Mouse (Mus musculus): Measurements from ENCODE around the gene Ccl25. TPM values are rescaled to one million over a fixed set of nuclear protein-coding genes. Genes with fewer than 3 reads are reported as not detected.

The Ccl25 gene
- polyA plus RNA-seq, 1 experiment from 2014 or later = 15.5 TPM

DNA sequence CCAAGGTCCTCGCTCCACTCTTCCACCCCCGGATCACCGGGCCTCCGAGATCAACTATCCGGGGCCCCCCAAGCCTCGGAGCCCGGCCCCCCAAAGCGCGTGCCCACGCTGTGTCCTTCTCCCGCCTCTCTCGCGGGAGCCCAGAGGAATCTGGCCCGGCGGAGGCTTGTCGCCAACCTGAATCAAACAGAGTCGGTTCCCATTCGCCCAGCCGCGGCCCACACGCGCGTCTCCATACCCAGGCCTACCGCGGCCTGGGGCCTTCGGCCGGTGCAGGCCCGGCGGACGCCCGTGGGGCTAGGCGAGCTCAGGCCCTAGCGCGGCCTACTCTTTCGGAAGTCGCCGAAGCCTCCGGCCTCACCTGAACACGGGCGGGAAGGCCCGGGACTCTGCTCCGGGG lies 485 bp upstream of the Ccl25 start:
- Histone ChIP-seq H3K4me1 (ENCODE audit: control insufficient read depth, insufficient read depth, low read depth, low read length) (peaks cover 34% of the 10 kb centered on the region), H3K4me2 (ENCODE audit: low read length) (peak overlapping the region; percentile 80), H3K27me3 (replicated peaks; ENCODE audit: control insufficient read depth, insufficient read depth, low read length) (no peaks in the 10 kb centered on the region), H3K27ac (ENCODE audit: low read depth, low read length) (peak overlapping the region; percentile 91), H3K36me3 (ENCODE audit: control insufficient read depth, insufficient read depth, low read length) (peaks cover 3% of the 10 kb centered on the region; the same call in 1 of the 2 replicates), H3K4me3 (ENCODE audit: low read length) (peak overlapping the region; percentile 97), H3K9ac (ENCODE audit: low read depth, low read length) (peak overlapping the region; percentile 99), H3K9me3 (ENCODE audit: control insufficient read depth, low read length) (no peaks in the 10 kb centered on the region)
- WGBS = under 1% methylated on average over 42 of the region's 42 CpGs
- ATAC-seq = peak; percentile 77

DNA sequence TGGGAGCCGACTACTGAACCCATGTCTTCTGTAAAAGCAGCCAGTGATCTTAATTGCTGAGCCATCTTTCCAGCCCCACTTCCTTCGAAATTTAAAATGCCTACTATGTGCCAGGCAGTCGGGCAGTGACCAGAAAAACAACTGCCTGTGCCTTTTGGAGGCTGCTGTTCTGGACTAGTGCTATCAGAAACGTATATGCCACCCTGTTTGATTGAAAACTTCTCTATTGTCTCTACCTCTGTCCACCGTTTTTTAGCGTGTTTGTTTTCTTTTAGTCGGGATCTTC lies 684 bp downstream of the Ccl25 start:
- Histone ChIP-seq H3K27ac (ENCODE audit: low read depth, low read length) (no peak overlapping the region; the same call in 1 of the 2 replicates), H3K9me3 (ENCODE audit: control insufficient read depth, low read length) (no peaks in the 10 kb centered on the region), H3K4me3 (ENCODE audit: low read length) (peak overlapping the region; percentile 97), H3K4me2 (ENCODE audit: low read length) (peak overlapping the region; percentile 83), H3K9ac (ENCODE audit: low read depth, low read length) (peak overlapping the region; percentile 99), H3K27me3 (replicated peaks; ENCODE audit: control insufficient read depth, insufficient read depth, low read length) (no peaks in the 10 kb centered on the region), H3K4me1 (ENCODE audit: control insufficient read depth, insufficient read depth, low read depth, low read length) (peaks cover 32% of the 10 kb centered on the region), H3K36me3 (ENCODE audit: control insufficient read depth, insufficient read depth, low read length) (peaks cover 3% of the 10 kb centered on the region; the same call in 1 of the 2 replicates)
- 43% methylated on average over 7 of the region's 7 CpGs for WGBS
- no peak for ATAC-seq

DNA sequence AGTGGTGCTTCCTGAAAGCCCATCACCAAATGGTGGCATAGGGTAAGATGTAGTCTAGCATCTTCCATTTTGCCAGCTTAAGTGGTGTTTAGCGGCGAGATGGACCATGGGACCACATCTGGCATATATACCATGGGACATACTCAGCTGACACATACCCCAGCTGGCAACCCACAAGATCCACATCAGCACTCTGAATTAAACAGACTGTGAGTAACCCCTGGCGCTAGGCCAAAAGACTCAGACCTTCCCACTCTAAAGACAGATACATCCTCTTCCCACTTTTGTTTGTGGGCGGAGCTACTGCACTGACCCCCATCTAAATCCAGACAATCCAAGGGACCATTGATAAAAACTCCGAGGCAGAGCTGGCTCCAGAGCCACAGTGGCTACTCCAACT lies 4.0 kb downstream of the Ccl25 start:
- H3K27ac ChIP-seq (ENCODE audit: low read depth, low read length) = no peak overlapping the region
- WGBS = 92% methylated on average over 5 of the region's 5 CpGs
- ATAC-seq = no peak
- peaks cover 17% of the 10 kb centered on the region for H3K36me3 ChIP-seq (ENCODE audit: control insufficient read depth, insufficient read depth, low read length)
- H3K9me3 ChIP-seq (ENCODE audit: control insufficient read depth, low read length) = no peaks in the 10 kb centered on the region
- peaks cover 9% of the 10 kb centered on the region for H3K4me1 ChIP-seq (ENCODE audit: control insufficient read depth, insufficient read depth, low read depth, low read length)
- H3K4me3 ChIP-seq (ENCODE audit: low read length) = no peak overlapping the region
- H3K9ac ChIP-seq (ENCODE audit: low read depth, low read length) = no peak overlapping the region
- no peak overlapping the region for H3K4me2 ChIP-seq (ENCODE audit: low read length)
- H3K27me3 ChIP-seq (replicated peaks; ENCODE audit: control insufficient read depth, insufficient read depth, low read length) = no peaks in the 10 kb centered on the region

DNA sequence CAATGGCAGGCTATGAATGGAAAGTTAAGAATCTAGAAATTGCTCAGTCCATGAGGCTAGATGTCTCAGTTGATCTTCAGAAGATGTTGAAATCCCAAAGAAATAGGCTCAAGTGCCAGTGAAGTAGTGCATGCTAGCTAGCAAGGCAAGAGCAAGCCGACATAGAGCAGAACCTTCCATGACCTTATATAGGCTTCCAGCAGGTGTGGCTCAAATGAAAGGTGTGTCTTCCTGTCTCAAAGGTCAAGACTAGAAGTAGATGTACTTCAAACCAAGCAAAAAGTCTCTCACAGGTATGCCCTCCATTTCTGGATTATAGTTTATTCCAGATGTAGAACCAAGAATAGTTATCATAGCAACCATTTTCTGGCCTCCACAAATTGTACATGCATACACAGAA lies 9.0 kb downstream of the Ccl25 start:
- no peak overlapping the region for H3K4me3 ChIP-seq (ENCODE audit: low read length)
- 96% methylated on average over 1 of the region's 1 CpGs for WGBS
- H3K9me3 ChIP-seq (ENCODE audit: control insufficient read depth, low read length) = no peaks in the 10 kb centered on the region
- no peaks in the 10 kb centered on the region for H3K27me3 ChIP-seq (replicated peaks; ENCODE audit: control insufficient read depth, insufficient read depth, low read length)
- H3K4me1 ChIP-seq (ENCODE audit: control insufficient read depth, insufficient read depth, low read depth, low read length) = no peaks in the 10 kb centered on the region
- ATAC-seq = no peak
- H3K4me2 ChIP-seq (ENCODE audit: low read length) = no peak overlapping the region
- H3K9ac ChIP-seq (ENCODE audit: low read depth, low read length) = no peak overlapping the region
- H3K27ac ChIP-seq (ENCODE audit: low read depth, low read length) = no peak overlapping the region
- H3K36me3 ChIP-seq (ENCODE audit: control insufficient read depth, insufficient read depth, low read length) = peaks cover 42% of the 10 kb centered on the region

DNA sequence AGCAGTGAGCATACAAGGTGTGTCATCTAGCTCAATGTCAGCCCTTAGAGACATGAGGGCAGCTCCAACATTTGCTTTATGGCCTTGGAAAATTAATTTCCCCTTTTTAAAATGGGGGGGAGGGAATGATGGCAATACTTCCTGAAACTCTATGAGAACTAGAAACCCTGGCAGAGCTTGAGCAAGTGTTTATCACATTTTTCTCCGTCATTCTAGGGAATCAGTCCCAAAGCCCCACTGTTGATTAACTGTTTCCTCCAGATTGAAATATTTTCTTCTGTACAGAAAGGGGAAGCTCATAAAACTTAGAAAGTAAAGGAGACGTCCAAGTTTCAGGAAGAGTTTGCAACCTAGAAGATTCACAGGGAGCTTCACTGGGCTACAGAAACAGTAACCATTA lies 10.7 kb downstream of the Ccl25 start:
- Histone ChIP-seq H3K27me3 (replicated peaks; ENCODE audit: control insufficient read depth, insufficient read depth, low read length) (no peaks in the 10 kb centered on the region), H3K9ac (ENCODE audit: low read depth, low read length) (no peak overlapping the region), H3K9me3 (ENCODE audit: control insufficient read depth, low read length) (no peaks in the 10 kb centered on the region), H3K4me2 (ENCODE audit: low read length) (no peak overlapping the region), H3K36me3 (ENCODE audit: control insufficient read depth, insufficient read depth, low read length) (peaks cover 39% of the 10 kb centered on the region), H3K27ac (ENCODE audit: low read depth, low read length) (no peak overlapping the region), H3K4me1 (ENCODE audit: control insufficient read depth, insufficient read depth, low read depth, low read length) (no peaks in the 10 kb centered on the region), H3K4me3 (ENCODE audit: low read length) (no peak overlapping the region)
- no peak for ATAC-seq
- WGBS = 96% methylated on average over 2 of the region's 2 CpGs

DNA sequence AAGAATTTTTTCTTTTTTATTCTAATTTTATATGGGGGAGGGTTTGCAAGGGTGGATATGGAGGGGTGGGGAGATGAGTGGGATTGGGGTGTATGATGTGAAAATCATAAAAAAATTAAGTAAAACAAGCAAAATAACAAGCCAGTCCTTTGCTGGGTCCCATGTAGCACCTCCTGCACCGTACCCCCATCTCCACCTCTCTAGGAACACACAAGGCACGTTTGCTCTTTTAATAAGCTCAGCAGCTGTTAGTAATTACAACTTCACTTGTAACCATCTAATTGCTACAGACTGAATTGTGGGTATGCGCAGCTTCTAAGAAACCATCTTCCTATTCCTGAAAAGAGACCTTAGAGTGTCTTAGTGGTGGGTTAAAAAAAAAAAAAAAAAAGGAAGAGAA lies 15.2 kb downstream of the Ccl25 start:
- H3K36me3 ChIP-seq (ENCODE audit: control insufficient read depth, insufficient read depth, low read length) = peaks cover 22% of the 10 kb centered on the region
- no peak for ATAC-seq
- no peak overlapping the region for H3K4me2 ChIP-seq (ENCODE audit: low read length)
- no peak overlapping the region for H3K27ac ChIP-seq (ENCODE audit: low read depth, low read length)
- 81% methylated on average over 3 of the region's 3 CpGs for WGBS
- no peaks in the 10 kb centered on the region for H3K27me3 ChIP-seq (replicated peaks; ENCODE audit: control insufficient read depth, insufficient read depth, low read length)
- no peak overlapping the region for H3K9ac ChIP-seq (ENCODE audit: low read depth, low read length)
- no peaks in the 10 kb centered on the region for H3K4me1 ChIP-seq (ENCODE audit: control insufficient read depth, insufficient read depth, low read depth, low read length)
- H3K9me3 ChIP-seq (ENCODE audit: control insufficient read depth, low read length) = no peaks in the 10 kb centered on the region
- H3K4me3 ChIP-seq (ENCODE audit: low read length) = no peak overlapping the region

DNA sequence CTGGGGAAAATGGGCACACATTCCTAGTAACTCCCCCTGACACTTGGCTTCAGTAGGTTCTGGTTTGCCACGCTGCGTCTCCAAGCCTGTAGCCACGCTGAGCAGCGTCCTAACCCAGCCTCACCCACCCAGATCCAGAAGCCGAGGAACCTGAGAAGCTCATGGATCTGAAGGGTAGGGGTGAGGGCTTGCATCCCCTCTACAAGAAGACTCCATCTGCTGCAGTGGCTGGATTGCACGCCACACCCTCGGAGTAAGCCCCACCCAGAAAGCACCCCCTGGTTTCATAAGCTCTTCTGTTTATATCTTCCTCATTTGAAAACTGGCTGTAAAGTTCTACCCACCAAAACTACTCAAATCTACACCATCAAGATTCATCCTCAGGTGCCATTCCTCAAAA lies 22.7 kb downstream of the Ccl25 start:
- Histone ChIP-seq H3K4me3 (ENCODE audit: low read length) (no peak overlapping the region), H3K36me3 (ENCODE audit: control insufficient read depth, insufficient read depth, low read length) (no peaks in the 10 kb centered on the region), H3K4me2 (ENCODE audit: low read length) (no peak overlapping the region), H3K9ac (ENCODE audit: low read depth, low read length) (no peak overlapping the region), H3K4me1 (ENCODE audit: control insufficient read depth, insufficient read depth, low read depth, low read length) (no peaks in the 10 kb centered on the region), H3K27ac (ENCODE audit: low read depth, low read length) (no peak overlapping the region), H3K27me3 (replicated peaks; ENCODE audit: control insufficient read depth, insufficient read depth, low read length) (no peaks in the 10 kb centered on the region), H3K9me3 (ENCODE audit: control insufficient read depth, low read length) (no peaks in the 10 kb centered on the region)
- ATAC-seq = no peak
- 73% methylated on average over 7 of the region's 7 CpGs for WGBS

DNA sequence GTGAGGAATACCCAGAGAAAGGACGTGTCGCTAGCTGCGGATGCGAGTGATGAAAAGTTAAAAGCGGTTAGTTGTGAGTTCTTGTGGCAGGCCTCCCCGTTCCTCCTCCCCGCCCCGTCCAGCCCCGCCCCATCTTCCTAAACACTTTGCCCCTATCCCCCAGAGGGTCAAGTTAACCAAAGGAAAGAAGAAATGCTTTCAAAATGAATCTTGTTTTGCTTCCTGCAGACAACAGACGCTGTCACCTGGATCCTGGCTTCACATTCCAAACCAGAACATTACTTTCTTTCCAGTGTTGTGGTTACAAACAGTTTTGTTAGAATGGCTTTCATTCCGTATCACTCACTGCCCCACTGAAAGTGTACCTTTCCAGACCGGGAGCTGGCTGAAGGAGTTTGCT lies 23.3 kb downstream of the Ccl25 start:
- 38% methylated on average over 12 of the region's 12 CpGs for WGBS
- ATAC-seq = no peak
- Histone ChIP-seq H3K4me2 (ENCODE audit: low read length) (no peak overlapping the region), H3K9me3 (ENCODE audit: control insufficient read depth, low read length) (no peaks in the 10 kb centered on the region), H3K27me3 (replicated peaks; ENCODE audit: control insufficient read depth, insufficient read depth, low read length) (no peaks in the 10 kb centered on the region), H3K4me1 (ENCODE audit: control insufficient read depth, insufficient read depth, low read depth, low read length) (no peaks in the 10 kb centered on the region), H3K9ac (ENCODE audit: low read depth, low read length) (no peak overlapping the region), H3K36me3 (ENCODE audit: control insufficient read depth, insufficient read depth, low read length) (no peaks in the 10 kb centered on the region), H3K27ac (ENCODE audit: low read depth, low read length) (no peak overlapping the region), H3K4me3 (ENCODE audit: low read length) (no peak overlapping the region)

DNA sequence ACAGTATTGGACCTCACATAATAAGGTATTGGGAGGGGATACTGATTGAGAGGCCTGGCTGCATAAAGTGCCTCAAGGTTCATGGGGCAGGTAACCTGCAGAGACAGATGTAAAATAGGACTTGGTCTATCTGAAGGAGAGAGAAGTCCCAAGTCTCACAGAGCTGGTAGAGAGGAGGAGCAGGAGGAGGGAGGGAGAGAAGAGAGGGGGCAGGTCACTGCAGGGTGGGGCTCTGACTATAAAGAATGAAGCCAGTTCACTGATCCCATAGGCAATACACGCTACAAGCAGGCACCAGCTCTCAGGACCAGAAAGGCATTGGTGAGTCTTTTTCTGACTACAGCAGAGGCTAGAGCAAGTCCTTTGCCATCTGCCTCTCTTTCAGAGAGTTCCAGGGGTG lies 24.3 kb downstream of the Ccl25 start:
- no peaks in the 10 kb centered on the region for H3K27me3 ChIP-seq (replicated peaks; ENCODE audit: control insufficient read depth, insufficient read depth, low read length)
- no peak for ATAC-seq
- 53% methylated on average over 1 of the region's 1 CpGs for WGBS
- no peak overlapping the region for H3K4me2 ChIP-seq (ENCODE audit: low read length)
- no peak overlapping the region for H3K9ac ChIP-seq (ENCODE audit: low read depth, low read length)
- no peak overlapping the region for H3K4me3 ChIP-seq (ENCODE audit: low read length)
- no peaks in the 10 kb centered on the region for H3K9me3 ChIP-seq (ENCODE audit: control insufficient read depth, low read length)
- no peaks in the 10 kb centered on the region for H3K4me1 ChIP-seq (ENCODE audit: control insufficient read depth, insufficient read depth, low read depth, low read length)
- no peak overlapping the region for H3K27ac ChIP-seq (ENCODE audit: low read depth, low read length)
- H3K36me3 ChIP-seq (ENCODE audit: control insufficient read depth, insufficient read depth, low read length) = no peaks in the 10 kb centered on the region

DNA sequence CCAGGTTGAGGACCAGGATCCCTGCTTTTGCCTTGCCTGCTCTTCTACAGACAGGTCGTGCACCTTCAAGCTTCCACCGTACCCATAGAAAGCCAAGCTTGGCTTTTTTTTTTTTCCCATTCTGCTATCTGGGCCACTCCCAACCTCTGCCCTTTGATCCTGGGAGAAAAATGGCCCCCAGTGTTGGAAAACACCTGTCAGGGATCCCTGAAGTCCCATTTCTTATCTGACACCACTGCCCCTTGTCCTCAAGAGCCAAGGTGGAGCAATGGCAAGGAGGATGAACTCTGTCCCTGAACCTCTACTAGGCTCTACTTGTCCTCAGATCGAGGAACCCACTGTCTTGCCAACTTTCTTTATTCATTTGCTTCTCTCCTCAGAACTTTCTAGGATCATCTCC lies 25.6 kb downstream of the Ccl25 start:
- Histone ChIP-seq H3K27ac (ENCODE audit: low read depth, low read length) (no peak overlapping the region), H3K4me3 (ENCODE audit: low read length) (no peak overlapping the region), H3K4me1 (ENCODE audit: control insufficient read depth, insufficient read depth, low read depth, low read length) (no peaks in the 10 kb centered on the region), H3K9ac (ENCODE audit: low read depth, low read length) (no peak overlapping the region), H3K4me2 (ENCODE audit: low read length) (no peak overlapping the region), H3K9me3 (ENCODE audit: control insufficient read depth, low read length) (no peaks in the 10 kb centered on the region), H3K27me3 (replicated peaks; ENCODE audit: control insufficient read depth, insufficient read depth, low read length) (no peaks in the 10 kb centered on the region), H3K36me3 (ENCODE audit: control insufficient read depth, insufficient read depth, low read length) (no peaks in the 10 kb centered on the region)
- WGBS = 97% methylated on average over 3 of the region's 3 CpGs
- no peak for ATAC-seq
